Mouse (Mus musculus) embryonic fibroblast, embryonic 13.5 days (primary cell): ENCODE results near the gene Npepl1.

Experiments
- CTCF ChIP-seq: IDR thresholded peaks from 2 replicates; pipeline ENCODE4 v1.5.1; 2011; ENCODE audit warnings: mild to moderate bottlenecking, control low read depth, low read length, moderate library complexity, borderline replicate concordance; ENCODE audit not compliant: insufficient read depth
- POLR2A ChIP-seq: IDR thresholded peaks from 2 replicates; pipeline ENCODE4 v1.6.1; 2011; ENCODE audit warnings: low read depth, mild to moderate bottlenecking, control low read depth, low read length, moderate library complexity

- no peak for TF ChIP-seq CTCF
- no peak for TF ChIP-seq POLR2A
Measured at GRCm38 (mm10) chr2:174107375-174107774, 2.8 kb upstream of the Npepl1 start.
